Mouse (Mus musculus) erythroblast, embryonic 14.5 days (primary cell): ENCODE measurements at regions not wholly inside any gene's neighbourhood (a gene's known extent, or its start where the extent isn't known, plus 50 kb on each side); places are given as distances from the start of the nearest gene placed in this dataset.

Experiments used
- GATA1 ChIP-seq: IDR thresholded peaks from 2 replicates; pipeline ENCODE4 v1.6.1; 2012; ENCODE audit warnings: low read length, inconsistent platforms, mixed read lengths
- TAL1 ChIP-seq: IDR thresholded peaks from 3 replicates; pipeline ENCODE4 v1.6.1; 2012; ENCODE audit warnings: low read length, inconsistent platforms, mixed read lengths

DNA sequence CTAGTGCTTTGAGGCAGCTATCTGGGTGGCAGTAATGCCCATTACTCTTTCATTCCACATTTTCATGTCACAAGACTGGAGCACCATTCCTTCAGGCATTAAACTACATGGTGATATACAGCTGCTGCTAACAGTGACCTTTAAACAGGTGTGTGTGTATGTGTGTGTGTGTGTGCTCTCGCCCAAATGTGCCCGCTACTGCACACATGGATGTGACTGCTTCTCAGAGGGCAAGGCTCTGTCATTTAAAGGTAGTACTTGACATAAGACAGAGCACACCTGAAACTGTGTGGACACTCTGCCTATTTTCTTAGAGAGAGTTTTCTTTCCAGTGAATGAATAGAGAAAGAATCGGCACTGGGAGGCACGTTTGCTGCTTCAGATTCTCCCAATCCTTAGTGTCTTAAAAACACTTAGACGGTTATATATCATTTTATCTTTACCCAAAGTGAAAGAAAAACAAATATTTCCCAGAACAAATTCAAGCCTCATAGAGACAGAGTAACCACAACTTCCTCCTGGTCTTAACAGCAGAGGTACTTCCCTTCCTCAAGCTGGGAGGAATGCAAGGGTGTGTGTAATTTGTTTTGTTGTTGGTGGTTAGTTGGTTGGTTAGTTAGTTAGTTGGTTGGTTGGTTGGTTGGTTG, 185.3 kb upstream of the Tusc1 start:
- TF ChIP-seq GATA1 (no peak), TAL1 (no peak)
